Mouse (Mus musculus) limb, embryonic 15.5 days (tissue): ENCODE data around the gene Narf. TPM values are rescaled to one million over a fixed set of nuclear protein-coding genes. Genes with fewer than 3 reads are reported as not detected.

Experiments used
- ATAC-seq: fragments of 200-750 bp; cut with Nextera tagmentation; 2 replicates; pipeline ENCODE4 v1.8.0; 2017; ENCODE audit warnings: low read depth, moderate TSS enrichment; ENCODE audit not compliant: insufficient number of reproducible peaks, low FRiP score, low TSS enrichment
- H3K27ac ChIP-seq: fragments of 300-500 bp; sonication (generic); 2 replicates; pipeline ENCODE4 v1.5.1; 2015; ENCODE audit warnings: moderate library complexity, mild to moderate bottlenecking, inconsistent platforms
- H3K27me3 ChIP-seq: fragments of 300-500 bp; sonication (generic); 2 replicates; pipeline ENCODE4 v1.6.1; 2015; ENCODE audit warnings: inconsistent platforms
- H3K36me3 ChIP-seq: fragments of 300-500 bp; sonication (generic); 2 replicates; pipeline ENCODE4 v1.6.1; 2015; ENCODE audit warnings: inconsistent platforms
- H3K4me1 ChIP-seq: fragments of 300-500 bp; sonication (generic); 2 replicates; pipeline ENCODE4 v1.6.1; 2015; ENCODE audit warnings: inconsistent platforms
- H3K4me2 ChIP-seq: fragments of 300-500 bp; sonication (generic); 2 replicates; pipeline ENCODE4 v1.6.1; 2015; ENCODE audit warnings: mild to moderate bottlenecking, inconsistent platforms
- H3K4me3 ChIP-seq: fragments of 300-500 bp; sonication (generic); 2 replicates; pipeline ENCODE4 v1.5.1; 2015; ENCODE audit warnings: mild to moderate bottlenecking, inconsistent platforms
- H3K9ac ChIP-seq: fragments of 300-500 bp; sonication (generic); 2 replicates; pipeline ENCODE4 v1.6.1; 2015; ENCODE audit warnings: inconsistent platforms
- H3K9me3 ChIP-seq: fragments of 300-500 bp; sonication (generic); 2 replicates; pipeline ENCODE4 v1.6.1; 2016; ENCODE audit warnings: inconsistent platforms
- WGBS: fragments of 180-500 bp; shearing (Covaris S2); methylation state at CpG from one replicate; pipeline ENCODE4 v1.1.7; 2015; 5-methylcytosine and 5-hydroxymethylcytosine counted together
- polyA plus RNA-seq: library from polyadenylated mRNA; unstranded; fragments of >200 nt; fragmentation: Nextera tagmentation; extraction: Ambion mirVana; gene quantifications from 2 replicates; pipeline ENCODE4 v1.2.1, GENCODE M21; 2015

Narf gene
- polyA plus RNA-seq, 1 experiment from 2014 or later = 56.7 TPM

DNA sequence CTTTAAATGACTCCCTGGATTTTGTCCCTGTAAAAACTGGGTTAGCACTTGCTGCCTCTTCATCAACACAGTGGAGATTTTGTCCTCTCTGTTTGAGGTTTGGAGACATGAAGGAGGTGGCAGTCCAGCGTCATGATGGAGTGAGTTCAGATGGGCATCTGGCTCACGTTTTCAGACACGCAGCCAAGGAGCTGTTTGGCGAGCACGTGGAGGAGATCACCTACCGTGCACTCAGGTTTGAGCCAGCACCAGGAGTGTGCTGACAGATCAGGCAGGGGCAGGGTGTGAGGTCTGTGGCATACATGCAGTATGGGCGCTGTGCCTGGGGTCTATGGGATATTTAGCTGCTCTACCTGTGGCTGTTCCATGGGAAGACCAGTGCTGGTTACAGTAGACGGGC is 13.1 kb downstream of the Narf start:
- no peak overlapping the region for H3K4me3 ChIP-seq
- H3K36me3 ChIP-seq = peaks cover 95% of the 10 kb centered on the region
- no peaks in the 10 kb centered on the region for H3K9me3 ChIP-seq
- H3K4me2 ChIP-seq = no peak overlapping the region
- ATAC-seq = no peak
- H3K27ac ChIP-seq = no peak overlapping the region
- H3K9ac ChIP-seq = no peak overlapping the region
- 79% methylated on average over 8 of the region's 8 CpGs for WGBS
- no peaks in the 10 kb centered on the region for H3K4me1 ChIP-seq
- no peaks in the 10 kb centered on the region for H3K27me3 ChIP-seq

DNA sequence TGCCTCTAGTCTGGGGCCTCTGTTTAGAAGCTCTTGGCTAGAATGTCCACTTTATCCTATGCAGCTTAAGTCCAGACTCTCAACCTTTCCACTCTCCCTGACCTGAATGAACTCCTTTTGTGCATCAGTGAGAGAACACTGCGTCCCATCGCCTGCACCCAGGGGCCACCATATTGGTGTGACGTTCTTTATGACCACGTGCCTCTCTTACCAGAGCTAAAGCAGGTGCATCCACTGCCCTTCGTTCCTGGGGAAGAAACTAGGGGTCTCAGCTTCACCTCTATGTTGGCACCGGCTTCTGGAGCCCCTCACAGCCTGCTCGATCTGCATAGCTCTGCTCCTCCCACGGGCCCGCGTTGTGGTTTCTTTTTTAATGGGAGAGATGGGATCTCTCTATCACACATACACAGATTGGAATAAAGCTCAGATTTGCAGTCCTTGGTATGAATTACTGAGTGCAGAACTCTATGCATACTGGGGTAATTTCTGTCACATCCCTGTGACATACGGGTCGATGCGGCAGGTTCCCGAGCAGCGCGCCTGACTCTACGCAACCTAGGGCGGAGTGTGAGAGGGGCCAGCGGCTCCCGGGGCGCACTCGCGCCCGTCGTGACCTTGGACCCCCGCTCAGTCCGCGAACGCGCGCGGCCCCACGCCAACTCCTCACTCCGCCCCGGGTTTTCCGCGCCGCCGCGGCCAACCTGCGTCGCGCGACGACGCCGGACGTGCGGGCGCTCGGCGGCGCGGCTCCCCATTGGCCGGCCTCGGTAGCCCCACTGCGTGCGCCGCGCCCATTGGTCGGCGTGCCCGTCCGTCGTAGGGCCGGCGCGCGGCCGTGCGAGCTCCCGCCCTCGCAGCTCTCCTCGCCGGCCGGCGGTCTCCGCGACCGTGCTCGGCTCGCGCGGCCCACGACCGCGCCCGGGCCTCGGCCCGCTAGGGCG is 22.4 kb downstream of the Narf start, which contains the start of gene Foxk2:
TSS of gene Foxk2 (plus strand) at position 831 of the 941 bp plus-strand sequence.
- WGBS = under 1% methylated on average over 89 of the region's 91 CpGs
- peak within 1 kb of the TSS; percentile 87 for H3K27ac ChIP-seq
- ATAC-seq = peak; percentile 95
- H3K27me3 ChIP-seq = no peaks in the 10 kb centered on the region
- H3K4me3 ChIP-seq = peak within 1 kb of the TSS; percentile 94
- peaks cover 16% of the 10 kb centered on the region for H3K4me1 ChIP-seq
- H3K9me3 ChIP-seq = no peaks in the 10 kb centered on the region
- H3K36me3 ChIP-seq = peaks cover 42% of the 10 kb centered on the region
- peak within 1 kb of the TSS; percentile 93 for H3K9ac ChIP-seq
- peak within 1 kb of the TSS; percentile 83 for H3K4me2 ChIP-seq

DNA sequence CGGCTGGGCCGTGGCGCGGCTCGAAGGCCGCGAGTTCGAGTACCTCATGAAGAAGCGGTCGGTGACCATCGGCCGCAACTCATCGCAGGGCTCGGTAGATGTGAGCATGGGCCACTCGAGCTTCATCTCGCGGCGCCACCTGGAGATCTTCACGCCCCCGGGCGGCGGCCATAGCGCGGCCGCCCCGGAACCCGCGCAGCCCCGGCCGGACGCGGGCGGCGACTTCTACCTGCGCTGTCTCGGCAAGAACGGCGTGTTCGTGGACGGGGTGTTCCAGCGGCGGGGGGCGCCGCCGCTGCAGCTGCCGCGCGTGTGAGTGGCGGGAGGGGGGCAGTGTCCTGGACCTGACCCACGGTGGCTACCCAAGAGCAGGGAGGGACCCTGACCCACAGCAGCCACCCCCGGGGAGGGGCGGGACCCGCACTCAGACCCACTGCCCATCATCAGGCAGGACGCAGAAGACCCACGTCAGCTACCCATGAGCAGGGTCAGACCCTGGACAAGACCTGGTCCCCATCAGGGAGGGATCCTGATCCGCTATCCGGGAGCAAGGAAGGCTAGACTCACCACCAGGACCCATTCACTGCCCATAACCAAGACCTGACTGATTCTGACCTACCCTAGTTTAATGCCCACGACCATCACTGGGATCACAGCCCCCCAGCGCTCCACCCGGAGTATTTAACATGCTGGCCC is 23.3 kb downstream of the Narf start:
- Histone ChIP-seq H3K36me3 (peaks cover 32% of the 10 kb centered on the region), H3K9ac (peak overlapping the region; percentile 93), H3K4me1 (peaks cover 16% of the 10 kb centered on the region), H3K27ac (peak overlapping the region; percentile 81), H3K9me3 (no peaks in the 10 kb centered on the region), H3K27me3 (no peaks in the 10 kb centered on the region), H3K4me3 (peak overlapping the region; percentile 94), H3K4me2 (peak overlapping the region; percentile 80)
- under 1% methylated on average over 50 of the region's 60 CpGs for WGBS
- peak; percentile 13 for ATAC-seq

DNA sequence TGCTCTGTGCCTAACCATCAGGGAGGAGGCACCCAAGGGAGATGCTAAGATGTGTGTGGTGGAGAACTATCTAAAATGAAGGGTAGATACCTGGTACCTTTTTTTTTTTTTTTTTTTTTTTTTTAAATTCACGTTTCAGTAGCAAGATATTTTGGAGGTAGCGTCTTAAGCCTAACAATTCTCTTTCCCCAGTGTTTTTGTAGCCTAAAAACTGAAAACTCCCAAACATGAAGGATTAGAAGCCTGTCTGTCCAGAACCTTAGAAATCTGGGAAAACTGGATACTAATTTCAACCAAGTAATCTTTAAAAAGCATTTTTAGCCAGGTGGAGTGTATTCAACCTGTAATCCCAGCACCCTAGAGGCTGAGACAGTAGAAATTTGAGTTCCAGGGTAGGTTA is 24.0 kb downstream of the Narf start:
- H3K4me2 ChIP-seq = peak overlapping the region; percentile 80
- H3K27ac ChIP-seq = no peak overlapping the region
- ATAC-seq = no peak
- peaks cover 28% of the 10 kb centered on the region for H3K36me3 ChIP-seq
- 39% methylated on average over 2 of the region's 2 CpGs for WGBS
- peaks cover 16% of the 10 kb centered on the region for H3K4me1 ChIP-seq
- no peaks in the 10 kb centered on the region for H3K27me3 ChIP-seq
- H3K9ac ChIP-seq = peak overlapping the region; percentile 93
- peak overlapping the region; percentile 94 for H3K4me3 ChIP-seq
- no peaks in the 10 kb centered on the region for H3K9me3 ChIP-seq

DNA sequence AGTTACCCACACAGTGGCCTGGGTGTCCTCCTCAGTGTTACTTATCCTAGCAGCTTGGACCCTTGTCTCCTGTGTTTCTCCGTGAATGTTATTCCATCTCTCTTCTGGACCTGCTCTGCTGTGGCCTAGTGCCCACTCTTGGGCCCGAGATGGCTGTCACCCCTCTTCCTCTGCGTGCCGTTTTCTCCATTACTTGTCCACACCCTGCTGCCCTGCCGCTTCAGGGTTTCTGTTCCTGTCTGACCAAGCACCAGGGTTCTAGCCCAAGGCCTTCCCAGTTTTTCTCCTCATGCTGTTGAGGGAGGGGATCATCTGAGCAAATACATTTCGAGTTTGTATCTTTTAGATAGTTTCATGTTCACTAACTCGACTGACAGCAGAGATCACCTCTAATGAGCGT is 40.5 kb downstream of the Narf start:
- ATAC-seq = no peak
- H3K9ac ChIP-seq = no peak overlapping the region
- H3K27ac ChIP-seq = no peak overlapping the region
- no peak overlapping the region for H3K4me3 ChIP-seq
- 92% methylated on average over 8 of the region's 8 CpGs for WGBS
- no peaks in the 10 kb centered on the region for H3K27me3 ChIP-seq
- H3K4me2 ChIP-seq = no peak overlapping the region
- H3K36me3 ChIP-seq = peaks cover 18% of the 10 kb centered on the region; the same call in 1 of the 2 replicates
- H3K9me3 ChIP-seq = no peaks in the 10 kb centered on the region
- H3K4me1 ChIP-seq = no peaks in the 10 kb centered on the region

DNA sequence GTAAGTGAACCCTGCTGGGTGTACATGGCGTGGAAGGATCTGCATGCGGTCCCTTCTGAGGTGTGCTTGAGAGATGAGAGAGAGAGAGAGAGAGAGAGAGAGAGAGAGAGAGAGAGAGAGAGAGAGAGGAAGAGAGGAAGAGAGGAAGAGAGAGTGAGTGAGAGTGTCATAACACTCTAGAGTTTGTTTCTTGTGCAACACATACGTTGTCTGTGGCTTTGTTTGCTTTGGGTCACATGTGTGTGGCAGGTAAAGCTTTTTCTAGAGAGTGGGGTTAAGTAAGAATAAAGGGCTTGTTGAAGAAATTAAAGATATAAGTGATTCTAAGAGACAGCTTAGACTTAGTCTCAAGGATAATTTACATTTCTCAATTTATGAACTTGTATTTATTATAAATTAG is 41.0 kb downstream of the Narf start:
- Histone ChIP-seq H3K4me3 (no peak overlapping the region), H3K9ac (no peak overlapping the region), H3K27me3 (no peaks in the 10 kb centered on the region), H3K4me2 (no peak overlapping the region), H3K4me1 (no peaks in the 10 kb centered on the region), H3K27ac (no peak overlapping the region), H3K9me3 (no peaks in the 10 kb centered on the region), H3K36me3 (peaks cover 15% of the 10 kb centered on the region; the same call in 1 of the 2 replicates)
- no peak for ATAC-seq
- WGBS = 90% methylated on average over 3 of the region's 3 CpGs

DNA sequence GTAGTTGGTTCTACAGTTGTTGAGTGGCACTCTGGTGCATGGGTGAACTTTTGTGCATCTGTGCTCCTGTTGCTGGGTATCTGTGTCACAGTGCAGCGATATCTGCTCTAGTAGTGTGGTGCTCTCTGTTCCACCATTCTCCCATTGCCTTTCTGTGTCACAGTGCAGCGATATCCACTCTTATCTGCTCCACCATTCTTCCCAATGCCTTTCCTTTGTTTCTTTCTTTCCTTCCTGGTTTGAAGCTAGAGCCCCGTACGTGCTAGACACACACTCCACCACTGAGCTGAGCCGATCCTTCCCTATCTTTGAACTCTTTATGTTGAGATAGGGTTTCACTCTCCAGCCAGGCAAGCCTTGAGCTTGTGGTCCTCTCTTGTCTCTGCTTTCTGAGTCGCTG is 45.9 kb downstream of the Narf start:
- Histone ChIP-seq H3K9ac (no peak overlapping the region), H3K27ac (no peak overlapping the region), H3K4me1 (no peaks in the 10 kb centered on the region), H3K36me3 (peaks cover 37% of the 10 kb centered on the region), H3K4me2 (no peak overlapping the region), H3K4me3 (no peak overlapping the region), H3K9me3 (no peaks in the 10 kb centered on the region), H3K27me3 (no peaks in the 10 kb centered on the region)
- ATAC-seq = no peak
- 81% methylated on average over 6 of the region's 6 CpGs for WGBS

DNA sequence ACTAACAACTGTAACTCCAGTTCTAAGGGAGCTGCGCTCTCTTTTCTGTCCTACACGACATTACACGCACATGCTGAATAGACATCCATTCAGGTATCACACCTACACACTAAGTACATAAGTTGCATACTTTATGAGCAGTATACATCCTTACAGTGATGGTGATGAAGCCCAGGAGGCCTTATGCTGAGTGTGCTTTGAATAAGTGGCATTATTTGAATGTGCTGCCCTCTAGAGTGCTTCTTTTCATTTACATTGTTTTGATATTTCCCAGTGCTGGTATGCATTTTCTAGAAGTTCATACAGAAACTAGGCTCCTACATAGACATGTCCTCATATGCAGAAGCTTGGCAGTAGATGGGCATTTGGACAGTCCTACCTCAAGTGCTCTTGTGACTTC is 52.8 kb downstream of the Narf start:
- peaks cover 87% of the 10 kb centered on the region for H3K36me3 ChIP-seq
- no peak for ATAC-seq
- no peak overlapping the region for H3K27ac ChIP-seq
- WGBS = 94% methylated on average over 3 of the region's 3 CpGs
- H3K4me2 ChIP-seq = no peak overlapping the region
- no peaks in the 10 kb centered on the region for H3K9me3 ChIP-seq
- H3K27me3 ChIP-seq = no peaks in the 10 kb centered on the region
- no peak overlapping the region for H3K9ac ChIP-seq
- no peak overlapping the region for H3K4me3 ChIP-seq
- no peaks in the 10 kb centered on the region for H3K4me1 ChIP-seq

DNA sequence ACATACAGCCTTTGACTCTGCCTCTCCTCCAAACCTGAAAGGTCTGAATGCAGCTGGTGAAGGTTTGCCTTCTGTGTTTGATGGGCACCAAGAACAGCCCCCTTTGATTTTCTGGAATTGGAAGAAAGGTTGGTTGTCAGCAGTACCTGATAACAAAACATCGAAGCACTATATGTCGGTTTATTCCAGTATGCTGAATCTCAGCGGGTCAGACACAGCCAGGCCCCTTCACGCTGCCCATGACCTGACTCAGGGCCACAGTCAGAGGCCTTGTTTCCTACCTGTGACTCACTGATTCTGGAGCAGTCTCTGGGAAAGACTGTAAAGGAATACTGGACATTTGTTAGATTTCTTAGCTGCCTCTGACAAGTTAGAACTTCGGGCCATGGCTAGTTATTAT is 57.7 kb downstream of the Narf start:
- peaks cover 80% of the 10 kb centered on the region for H3K36me3 ChIP-seq
- WGBS = 90% methylated on average over 5 of the region's 5 CpGs
- no peak for ATAC-seq

DNA sequence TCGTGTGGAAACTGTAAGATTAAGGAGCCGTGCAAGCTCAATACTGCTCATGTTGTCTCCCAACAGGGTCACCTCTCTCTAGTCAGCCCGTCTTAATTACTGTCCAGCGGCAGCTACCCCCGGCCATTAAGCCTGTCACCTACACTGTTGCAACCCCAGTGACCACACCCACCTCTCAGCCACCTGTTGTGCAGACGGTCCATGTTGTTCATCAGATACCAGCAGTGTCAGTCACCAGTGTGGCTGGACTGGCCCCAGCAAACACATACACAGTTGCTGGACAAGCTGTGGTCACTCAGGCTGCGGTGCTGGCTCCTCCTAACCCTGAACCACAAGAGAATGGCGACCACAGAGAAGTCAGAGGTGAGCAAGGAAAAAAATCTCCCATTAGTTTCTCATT is 61.4 kb downstream of the Narf start:
- H3K9ac ChIP-seq = no peak overlapping the region
- H3K4me2 ChIP-seq = no peak overlapping the region
- H3K9me3 ChIP-seq = no peaks in the 10 kb centered on the region
- 87% methylated on average over 8 of the region's 8 CpGs for WGBS
- H3K27ac ChIP-seq = no peak overlapping the region
- H3K4me1 ChIP-seq = no peaks in the 10 kb centered on the region
- peaks cover 82% of the 10 kb centered on the region for H3K36me3 ChIP-seq
- H3K4me3 ChIP-seq = no peak overlapping the region
- ATAC-seq = no peak
- no peaks in the 10 kb centered on the region for H3K27me3 ChIP-seq

More for the DNA sequence above, 57.7 kb downstream of the Narf start:
- H3K9ac ChIP-seq = no peak overlapping the region
- H3K4me3 ChIP-seq = no peak overlapping the region
- no peaks in the 10 kb centered on the region for H3K4me1 ChIP-seq
- H3K27ac ChIP-seq = no peak overlapping the region
- H3K27me3 ChIP-seq = no peaks in the 10 kb centered on the region
- H3K4me2 ChIP-seq = no peak overlapping the region
- H3K9me3 ChIP-seq = no peaks in the 10 kb centered on the region

DNA sequence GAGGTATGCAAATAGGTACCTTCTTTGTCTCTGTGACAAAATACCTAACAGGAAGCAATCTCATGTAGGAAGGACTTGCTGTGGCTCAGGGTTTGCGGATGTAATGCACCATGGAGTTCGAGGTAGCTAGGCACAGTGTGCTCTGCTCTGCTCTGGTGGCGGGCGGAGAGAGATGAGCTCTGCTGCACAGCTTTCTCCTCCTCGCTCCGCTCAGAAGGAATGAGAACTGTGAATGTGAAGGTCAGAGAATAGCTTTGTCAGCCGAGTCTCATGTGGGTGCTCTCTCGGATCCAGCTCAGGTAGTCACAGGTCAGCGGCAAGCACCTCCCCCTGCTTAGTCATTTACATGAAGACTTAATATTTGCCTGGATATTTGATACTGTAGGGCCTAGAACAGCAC is 63.2 kb downstream of the Narf start:
- no peak overlapping the region for H3K27ac ChIP-seq
- WGBS = 92% methylated on average over 9 of the region's 9 CpGs
- no peak overlapping the region for H3K9ac ChIP-seq
- no peaks in the 10 kb centered on the region for H3K4me1 ChIP-seq
- H3K4me3 ChIP-seq = no peak overlapping the region
- ATAC-seq = no peak
- no peaks in the 10 kb centered on the region for H3K27me3 ChIP-seq
- no peak overlapping the region for H3K4me2 ChIP-seq
- H3K36me3 ChIP-seq = peaks cover 87% of the 10 kb centered on the region
- no peaks in the 10 kb centered on the region for H3K9me3 ChIP-seq

DNA sequence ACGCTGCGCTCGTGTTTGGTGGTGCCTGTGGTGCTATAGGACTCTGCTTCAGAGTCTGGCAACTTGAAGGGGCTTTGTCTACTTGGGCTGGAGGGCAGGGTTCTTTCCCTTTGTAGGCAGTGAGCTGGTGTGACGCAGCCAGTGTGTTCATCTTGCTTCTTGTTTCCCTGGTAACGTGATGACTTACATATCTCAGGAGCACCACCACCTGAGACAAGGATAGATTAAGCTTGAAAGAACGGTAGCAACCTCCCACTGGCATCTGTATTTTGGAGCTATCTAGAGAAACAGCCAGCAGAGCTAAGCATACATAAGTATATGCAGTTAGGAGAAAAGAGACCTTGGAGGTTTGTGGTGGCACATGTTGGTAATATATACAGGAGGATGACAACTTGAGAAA is 68.3 kb downstream of the Narf start:
- WGBS = 91% methylated on average over 6 of the region's 6 CpGs
- Histone ChIP-seq H3K4me3 (no peak overlapping the region), H3K9me3 (no peaks in the 10 kb centered on the region), H3K9ac (no peak overlapping the region), H3K27me3 (no peaks in the 10 kb centered on the region), H3K36me3 (peaks cover 91% of the 10 kb centered on the region), H3K27ac (no peak overlapping the region), H3K4me2 (no peak overlapping the region), H3K4me1 (no peaks in the 10 kb centered on the region)
- ATAC-seq = no peak
